Mouse (Mus musculus) ZHBTc4 (cell line): ENCODE measurements around the gene Usp29.
"Not testable (repeated sequence)": the region's sequence is repeated elsewhere in the genome, so short reads cannot be mapped to it uniquely, and the experiment has no call there.

Experiments
- DNase-seq: peaks from one replicate; pipeline ENCODE4 v3.0.0-alpha.2; 2011; ENCODE audit warnings: low read depth, low spot score

Gene Usp29

GRCm38 (mm10) chr7:6765240-6765639, 34.9 kb downstream of the Usp29 start:
- no peak for DNase-seq

GRCm38 (mm10) chr7:6770286-6770685, 39.9 kb downstream of the Usp29 start:
- peak; percentile 32 for DNase-seq

GRCm38 (mm10) chr7:6773865-6774413, 43.6 kb downstream of the Usp29 start:
- not testable (repeated sequence) for DNase-seq

DNA sequence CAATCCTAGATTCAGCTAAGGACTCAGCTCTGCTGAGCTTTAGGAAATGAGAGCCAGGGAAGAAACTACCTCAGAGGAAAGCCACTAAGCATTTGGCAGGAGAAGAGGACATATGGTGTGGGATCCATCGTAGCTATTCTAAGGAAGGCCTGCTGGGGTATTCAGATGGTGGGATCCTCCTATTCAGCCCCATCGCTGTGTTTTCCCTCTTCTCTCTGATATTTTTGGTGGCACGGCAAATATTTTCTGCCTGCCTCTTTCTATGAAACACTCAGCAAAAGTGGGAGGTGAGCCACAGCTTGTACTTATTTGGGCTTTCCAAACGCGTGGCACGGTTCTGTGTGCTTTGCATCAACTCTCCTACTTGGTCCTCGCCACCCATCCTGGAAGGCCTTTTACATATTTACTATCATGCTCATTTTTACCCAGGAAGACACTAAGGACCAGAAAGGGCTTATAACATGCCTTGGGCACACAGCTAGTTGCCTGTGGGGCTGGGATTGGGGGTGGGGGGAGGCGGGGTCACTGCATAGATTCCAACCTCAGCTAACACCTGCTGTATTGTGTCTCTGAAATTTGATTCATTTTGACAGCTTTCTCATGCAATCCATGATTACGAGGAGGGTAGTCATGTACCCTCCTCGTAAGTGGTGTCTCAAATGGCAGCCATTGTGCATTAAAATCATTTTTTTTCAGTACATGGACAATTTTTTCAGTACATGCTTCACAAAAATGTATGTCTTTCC, 46.1 kb downstream of the Usp29 start:
- no peak for DNase-seq

DNA sequence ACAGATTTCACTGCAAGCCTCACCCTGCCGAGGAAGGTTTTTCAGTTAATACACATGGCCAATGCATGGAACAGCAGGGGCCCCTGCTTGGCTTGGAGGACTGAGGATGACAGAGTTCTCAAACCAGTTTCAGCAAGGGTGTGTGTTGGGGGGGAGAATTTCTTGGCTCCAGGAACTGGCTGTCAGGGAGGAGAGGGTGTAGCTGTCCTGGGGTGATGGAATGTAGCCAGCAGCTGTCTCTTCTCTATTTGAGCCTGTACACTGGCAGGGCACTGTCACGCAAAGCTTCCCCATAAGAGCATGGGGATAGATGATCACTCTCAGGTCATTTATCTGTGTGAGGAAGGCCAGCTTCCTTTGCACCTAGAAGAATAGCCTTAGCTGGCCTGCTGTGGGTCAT, 46.7 kb downstream of the Usp29 start:
- no peak for DNase-seq

- no peak for DNase-seq
These were observed 47.3 kb downstream of the Usp29 start for GRCm38 (mm10) chr7:6777689-6778088.

GRCm38 (mm10) chr7:6779172-6779571, 48.8 kb downstream of the Usp29 start:
- DNase-seq = no peak

DNA sequence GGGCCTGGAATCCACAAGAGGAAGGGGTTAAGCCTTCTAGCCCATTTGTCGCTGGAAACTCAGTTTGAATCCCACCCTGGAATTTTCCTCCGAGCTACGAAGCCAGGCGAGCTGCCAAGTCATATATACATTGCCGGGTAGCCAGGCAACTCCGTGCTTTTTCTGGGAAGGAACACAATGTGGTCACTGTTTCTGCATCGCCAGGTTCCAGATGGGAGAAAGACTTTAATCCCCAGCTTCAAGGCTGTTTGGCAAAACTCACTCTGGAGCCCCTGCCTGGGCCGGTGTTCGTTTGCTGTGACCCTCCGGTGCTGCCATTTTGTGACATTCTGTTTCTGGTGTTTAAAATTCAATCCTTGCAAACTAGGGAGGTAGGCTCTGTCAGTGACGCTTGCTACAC, 51.2 kb downstream of the Usp29 start:
- DNase-seq = no peak

GRCm38 (mm10) chr7:6784340-6785073, 54.1 kb downstream of the Usp29 start:
- DNase-seq = peak; percentile 21

DNA sequence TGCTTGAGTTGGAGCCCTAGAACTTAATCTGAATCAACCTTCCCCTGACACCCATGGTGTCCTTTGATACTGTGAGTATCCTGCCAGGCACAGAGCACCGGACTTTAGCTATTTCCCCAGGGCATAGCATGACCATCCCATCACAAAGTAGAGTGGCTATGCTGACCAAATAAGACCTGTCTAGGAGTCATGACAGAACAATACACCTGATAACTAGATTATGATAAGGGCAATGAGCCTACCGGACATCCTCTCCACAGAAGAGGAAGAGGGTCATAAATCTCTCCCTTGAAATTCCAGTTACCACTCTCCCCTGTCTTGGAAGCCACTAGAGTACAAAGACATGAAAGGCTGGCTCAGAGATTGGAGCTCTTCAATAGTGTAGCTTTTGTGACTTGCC, 56.6 kb downstream of the Usp29 start:
- DNase-seq = no peak

DNA sequence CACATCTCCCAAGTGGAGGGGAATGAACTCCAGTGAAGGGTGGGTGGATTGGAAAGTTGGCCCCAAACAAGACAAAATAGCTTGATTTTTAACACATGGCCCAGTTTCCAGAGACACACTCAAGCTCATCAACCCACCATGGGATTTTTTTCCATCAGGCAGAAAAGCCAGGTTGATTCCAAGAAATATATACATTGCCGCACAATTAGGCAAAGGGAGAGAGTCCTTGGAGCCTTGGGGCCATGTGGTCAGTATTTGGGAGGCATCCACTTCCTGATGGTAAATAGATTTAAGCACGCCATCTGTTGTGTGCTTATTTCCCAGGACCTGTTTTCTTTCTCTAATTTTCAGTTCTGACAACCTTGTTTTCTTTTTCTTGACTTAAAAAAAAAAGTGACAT, 57.7 kb downstream of the Usp29 start:
- no peak for DNase-seq

DNA sequence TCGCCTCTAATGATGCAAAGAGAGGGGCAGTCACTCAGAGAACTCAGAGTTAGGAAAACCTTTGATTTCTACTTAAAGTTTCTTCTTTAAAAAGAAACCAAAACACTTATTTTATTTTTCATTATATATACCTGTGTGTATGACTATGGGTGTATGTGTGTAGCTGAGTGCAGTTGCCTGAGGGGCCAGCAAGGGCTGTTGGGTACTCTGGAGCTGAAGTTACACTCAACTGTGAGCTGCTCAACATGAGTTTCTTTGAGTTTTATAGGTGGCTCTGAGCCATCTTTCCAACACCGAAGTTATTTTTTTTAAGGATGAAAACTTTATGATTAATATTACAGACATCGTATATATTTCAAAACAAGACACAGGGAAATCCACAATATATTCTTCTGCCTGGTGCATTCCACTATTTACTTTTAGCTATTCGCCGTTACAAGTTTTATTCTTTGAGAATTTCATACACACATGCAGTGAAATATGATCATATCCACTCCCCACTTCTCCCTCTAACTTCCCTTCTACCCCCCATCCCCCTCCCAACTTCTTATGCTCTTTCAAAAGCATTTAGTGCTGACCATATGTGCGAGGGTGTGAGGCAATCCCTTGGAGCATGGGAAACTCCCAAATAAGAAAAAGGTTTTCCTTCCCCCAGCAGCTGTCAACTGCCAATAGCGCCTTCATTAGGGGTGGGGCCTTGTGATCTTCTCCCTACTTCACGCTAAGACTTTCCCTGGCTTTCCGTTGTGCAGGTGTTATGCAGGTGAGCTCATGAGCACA, 61.1 kb downstream of the Usp29 start:
- no peak for DNase-seq

GRCm38 (mm10) chr7:6793240-6793639, 62.9 kb downstream of the Usp29 start:
- DNase-seq = no peak

GRCm38 (mm10) chr7:6793811-6794210, 63.4 kb downstream of the Usp29 start:
- peak; percentile 38 for DNase-seq

DNA sequence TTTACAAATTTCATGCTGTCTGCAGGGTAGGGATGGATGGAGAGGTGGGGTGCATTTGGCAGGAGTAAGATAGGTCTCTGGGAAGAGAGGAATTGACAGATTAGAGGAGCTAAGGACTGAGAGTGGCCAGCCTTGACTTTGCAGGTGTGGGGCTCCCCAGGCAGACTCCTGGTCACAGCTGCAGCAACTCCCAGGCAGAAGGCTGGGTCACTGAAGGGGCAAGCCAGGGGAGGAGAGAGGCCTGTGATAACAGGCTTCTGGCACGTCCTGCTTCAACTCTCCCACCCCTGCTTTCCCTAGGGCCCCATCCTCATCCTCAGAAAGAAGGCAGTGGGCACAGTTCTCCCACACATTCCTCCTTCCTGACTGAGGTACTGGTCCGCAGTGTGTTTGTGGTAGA, 67.0 kb downstream of the Usp29 start:
- no peak for DNase-seq

DNA sequence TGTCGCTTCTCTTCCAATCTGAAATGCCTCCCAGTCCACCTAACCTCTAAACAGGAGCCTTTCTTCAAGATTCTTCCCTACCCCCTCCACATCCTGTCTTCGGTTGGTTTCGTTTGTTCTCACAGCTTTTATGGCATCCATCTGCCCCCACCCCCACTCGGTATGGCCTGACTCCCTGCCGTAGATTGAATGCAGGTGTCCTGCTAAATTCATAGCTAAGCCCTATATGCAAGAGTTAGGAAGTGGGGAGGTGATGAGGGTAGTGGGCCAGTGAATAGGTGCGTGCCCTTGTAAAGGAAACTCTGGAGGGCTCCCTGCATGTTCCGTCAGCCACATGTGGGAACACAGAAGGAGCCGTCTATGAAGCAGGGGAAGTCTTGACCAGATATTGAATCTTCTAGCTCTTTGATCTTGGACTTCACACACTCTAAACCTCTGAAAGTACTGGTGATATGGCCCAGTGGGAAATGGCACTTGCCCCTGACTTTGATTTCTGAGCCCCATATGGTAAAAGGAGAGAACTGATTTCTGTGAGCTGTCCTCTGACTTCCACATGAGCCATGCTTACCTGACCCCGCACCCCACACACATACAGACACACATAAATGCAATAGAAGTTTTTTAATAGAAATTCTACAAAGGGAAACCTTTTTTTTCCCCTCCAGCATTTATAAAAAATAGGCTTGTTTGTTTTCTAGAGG, 68.9 kb downstream of the Usp29 start:
- no peak for DNase-seq

- no peak for DNase-seq
These were observed 70.4 kb downstream of the Usp29 start for GRCm38 (mm10) chr7:6800586-6801441.

DNA sequence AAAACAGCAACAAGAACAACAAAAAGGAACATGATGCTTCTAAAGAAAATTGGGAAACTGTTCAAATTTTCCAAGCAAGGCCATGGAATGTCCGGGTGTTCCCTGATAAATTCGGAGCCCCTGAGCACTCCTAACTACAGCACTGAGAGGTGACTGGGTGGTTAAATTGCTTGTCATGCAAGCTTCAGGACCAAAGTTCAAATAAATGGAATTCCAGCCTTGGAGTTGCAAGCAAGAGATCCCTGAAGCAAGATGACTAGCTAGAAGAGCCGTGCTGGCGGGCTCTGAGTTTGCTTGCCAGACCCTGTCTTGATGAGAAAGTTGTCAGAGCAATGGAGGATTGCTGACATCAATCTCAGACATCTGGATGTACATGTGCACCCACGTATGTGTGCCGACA, 71.3 kb downstream of the Usp29 start:
- DNase-seq = no peak

DNA sequence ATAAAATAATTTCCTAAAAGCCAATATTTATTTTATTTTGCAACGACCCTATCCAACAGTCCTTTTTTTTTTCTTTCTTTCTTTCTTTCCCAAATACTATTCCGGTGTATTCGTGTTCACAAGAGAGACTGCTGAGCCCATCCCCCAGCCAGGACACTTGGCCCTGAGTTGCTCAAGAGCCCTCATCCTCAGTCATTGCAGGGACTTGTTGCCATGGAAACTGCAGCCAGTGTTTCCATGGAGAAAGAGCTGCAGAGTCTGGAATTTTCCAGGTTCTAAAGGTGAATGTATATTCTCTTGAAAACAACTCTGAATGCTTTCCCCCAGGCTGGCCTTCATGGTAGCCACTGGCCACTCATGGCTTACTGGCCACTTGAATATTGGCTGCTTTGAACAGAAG, 80.2 kb downstream of the Usp29 start:
- peak; percentile 30 for DNase-seq

- DNase-seq = no peak
These were observed 84.6 kb downstream of the Usp29 start for GRCm38 (mm10) chr7:6814971-6815370.
